Mouse (Mus musculus): Measurements from ENCODE around the gene Zbtb21. TPM values are rescaled to one million over a fixed set of nuclear protein-coding genes. Genes with fewer than 3 reads are reported as not detected.

The Zbtb21 gene
- total RNA-seq, 1 experiment, result 29.6 TPM

DNA sequence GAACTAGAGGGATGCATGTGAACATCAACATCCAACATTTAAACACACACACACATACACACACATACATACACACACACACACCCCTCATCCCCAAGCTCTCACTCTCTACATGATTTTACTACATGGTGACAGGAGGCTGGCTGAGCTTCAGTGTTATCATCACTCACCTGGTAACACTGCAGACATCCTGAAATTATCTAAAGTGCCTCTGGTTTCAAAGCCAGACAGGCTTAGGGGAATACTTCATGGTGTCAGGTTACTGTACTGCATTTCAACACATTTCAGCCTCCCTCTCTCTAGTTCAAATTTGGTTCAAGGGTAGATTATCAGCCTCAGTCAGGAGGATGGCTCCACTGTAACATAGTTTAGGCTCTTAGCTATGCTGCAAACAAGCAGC lies 4.8 kb downstream of the Zbtb21 start:
- Histone ChIP-seq H3K9me3 (ENCODE audit: control insufficient read depth, insufficient read depth, low read depth, low read length) (no peaks in the 10 kb centered on the region), H3K27ac (ENCODE audit: insufficient read depth, low read depth, low read length, poor library complexity, severe bottlenecking) (no peak overlapping the region), H3K4me3 (ENCODE audit: insufficient read depth in 1 of 2, low read depth in 1 of 2, low read length in 2 of 2, poor library complexity in 1 of 2, severe bottlenecking in 1 of 2) (no peak overlapping the region), H3K36me3 (ENCODE audit: control insufficient read depth, insufficient read depth, low read length, poor library complexity, severe bottlenecking) (peaks cover 9% of the 10 kb centered on the region), H3K4me1 (ENCODE audit: control insufficient read depth in 2 of 2, insufficient read depth in 2 of 2, low read length in 2 of 2, poor library complexity in 1 of 2) (peaks cover 0 to 2% of the 10 kb centered on the region in 2 experiments; a peak in 1 of 4 replicates), H3K9ac (ENCODE audit: insufficient read depth, low read depth, low read length, poor library complexity, severe bottlenecking) (no peak overlapping the region)
- DNase-seq (ENCODE audit: low read depth, low spot score), result no peak
- in situ Hi-C loops (cut with MboI; ENCODE audit: low sequenced_read_pairs in 2 of 2, unreplicated experiment in 2 of 2), result no loop called here
- TF ChIP-seq ZNF384 (IDR thresholded peaks at IDR 0.05; ENCODE audit: low read depth, low read length), result no peak
- no peak for TF ChIP-seq ZC3H11A (IDR thresholded peaks at IDR 0.05; ENCODE audit: borderline replicate concordance, low read depth, low read length)
- no peak for TF ChIP-seq HCFC1 (IDR thresholded peaks at IDR 0.05; ENCODE audit: borderline replicate concordance, insufficient read depth, low read length)
- TF ChIP-seq CHD2 (IDR thresholded peaks at IDR 0.05; ENCODE audit: low read depth, low read length), result no peak
- TF ChIP-seq MAFK (IDR thresholded peaks at IDR 0.05; ENCODE audit: insufficient read depth, low read depth, low read length), result no peak

DNA sequence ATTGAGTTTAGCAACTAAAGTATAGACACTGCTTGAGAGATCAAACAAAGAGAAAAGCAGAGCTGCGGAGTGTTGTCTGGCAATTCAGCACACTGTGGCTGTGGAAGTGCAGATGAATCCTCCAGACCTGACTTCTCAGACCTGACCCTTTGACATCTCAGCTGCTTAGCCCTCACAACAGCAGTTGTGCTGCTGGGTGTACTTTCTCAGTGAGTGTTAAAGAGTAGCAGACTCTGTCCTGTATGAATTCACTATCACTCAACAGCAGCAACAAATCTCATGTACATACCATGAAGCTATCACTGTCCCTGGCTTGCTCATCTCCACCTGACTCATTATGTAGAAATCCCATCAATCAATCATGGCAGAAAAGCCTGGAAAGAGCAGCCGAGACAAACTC lies 6.4 kb downstream of the Zbtb21 start:
- no peak for DNase-seq (ENCODE audit: low read depth, low spot score)
- no peaks in the 10 kb centered on the region for H3K9me3 ChIP-seq (ENCODE audit: control insufficient read depth, insufficient read depth, low read depth, low read length)
- no peaks in the 10 kb centered on the region; a peak in 1 of 4 replicates for H3K4me1 ChIP-seq (ENCODE audit: control insufficient read depth in 2 of 2, insufficient read depth in 2 of 2, low read length in 2 of 2, poor library complexity in 1 of 2)
- TF ChIP-seq ZNF384 (IDR thresholded peaks at IDR 0.05; ENCODE audit: low read depth, low read length) (no peak), HCFC1 (IDR thresholded peaks at IDR 0.05; ENCODE audit: borderline replicate concordance, insufficient read depth, low read length) (no peak), ZC3H11A (IDR thresholded peaks at IDR 0.05; ENCODE audit: borderline replicate concordance, low read depth, low read length) (no peak), MAFK (IDR thresholded peaks at IDR 0.05; ENCODE audit: insufficient read depth, low read depth, low read length) (no peak), CHD2 (IDR thresholded peaks at IDR 0.05; ENCODE audit: low read depth, low read length) (no peak)
- H3K27ac ChIP-seq (ENCODE audit: insufficient read depth, low read depth, low read length, poor library complexity, severe bottlenecking), result no peak overlapping the region
- H3K9ac ChIP-seq (ENCODE audit: insufficient read depth, low read depth, low read length, poor library complexity, severe bottlenecking), result no peak overlapping the region
- no peak overlapping the region for H3K4me3 ChIP-seq (ENCODE audit: insufficient read depth in 1 of 2, low read depth in 1 of 2, low read length in 2 of 2, poor library complexity in 1 of 2, severe bottlenecking in 1 of 2)
- in situ Hi-C loops (cut with MboI; ENCODE audit: low sequenced_read_pairs in 2 of 2, unreplicated experiment in 2 of 2), result no loop called here
- H3K36me3 ChIP-seq (ENCODE audit: control insufficient read depth, insufficient read depth, low read length, poor library complexity, severe bottlenecking), result peaks cover 25% of the 10 kb centered on the region

GRCm38 (mm10) chr16:97953300-97953699 lies 9.1 kb downstream of the Zbtb21 start:
- in situ Hi-C loops (cut with MboI; ENCODE audit: low sequenced_read_pairs in 2 of 2, unreplicated experiment in 2 of 2), result no loop called here
- peaks cover 39% of the 10 kb centered on the region for H3K36me3 ChIP-seq (ENCODE audit: control insufficient read depth, insufficient read depth, low read length, poor library complexity, severe bottlenecking)

GRCm38 (mm10) chr16:97952801-97953200 lies 9.6 kb downstream of the Zbtb21 start:
- DNase-seq (ENCODE audit: low read depth, low spot score), result no peak
- no peaks in the 10 kb centered on the region for H3K9me3 ChIP-seq (ENCODE audit: control insufficient read depth, insufficient read depth, low read depth, low read length)
- no peak overlapping the region for H3K9ac ChIP-seq (ENCODE audit: insufficient read depth, low read depth, low read length, poor library complexity, severe bottlenecking)
- TF ChIP-seq MAFK (IDR thresholded peaks at IDR 0.05; ENCODE audit: insufficient read depth, low read depth, low read length) (no peak), HCFC1 (IDR thresholded peaks at IDR 0.05; ENCODE audit: borderline replicate concordance, insufficient read depth, low read length) (no peak), ZNF384 (IDR thresholded peaks at IDR 0.05; ENCODE audit: low read depth, low read length) (no peak), ZC3H11A (IDR thresholded peaks at IDR 0.05; ENCODE audit: borderline replicate concordance, low read depth, low read length) (no peak), CHD2 (IDR thresholded peaks at IDR 0.05; ENCODE audit: low read depth, low read length) (no peak)
- in situ Hi-C loops (cut with MboI; ENCODE audit: low sequenced_read_pairs in 2 of 2, unreplicated experiment in 2 of 2), result no loop called here
- no peaks in the 10 kb centered on the region; a peak in 1 of 4 replicates for H3K4me1 ChIP-seq (ENCODE audit: control insufficient read depth in 2 of 2, insufficient read depth in 2 of 2, low read length in 2 of 2, poor library complexity in 1 of 2)
- peaks cover 39% of the 10 kb centered on the region for H3K36me3 ChIP-seq (ENCODE audit: control insufficient read depth, insufficient read depth, low read length, poor library complexity, severe bottlenecking)
- H3K27ac ChIP-seq (ENCODE audit: insufficient read depth, low read depth, low read length, poor library complexity, severe bottlenecking), result no peak overlapping the region
- H3K4me3 ChIP-seq (ENCODE audit: insufficient read depth in 1 of 2, low read depth in 1 of 2, low read length in 2 of 2, poor library complexity in 1 of 2, severe bottlenecking in 1 of 2), result no peak overlapping the region

More at GRCm38 (mm10) chr16:97953300-97953699, 9.1 kb downstream of the Zbtb21 start:
- DNase-seq (ENCODE audit: low read depth, low spot score), result no peak
- Histone ChIP-seq H3K4me1 (ENCODE audit: control insufficient read depth in 2 of 2, insufficient read depth in 2 of 2, low read length in 2 of 2, poor library complexity in 1 of 2) (no peaks in the 10 kb centered on the region; a peak in 1 of 4 replicates), H3K27ac (ENCODE audit: insufficient read depth, low read depth, low read length, poor library complexity, severe bottlenecking) (no peak overlapping the region), H3K9me3 (ENCODE audit: control insufficient read depth, insufficient read depth, low read depth, low read length) (no peaks in the 10 kb centered on the region), H3K9ac (ENCODE audit: insufficient read depth, low read depth, low read length, poor library complexity, severe bottlenecking) (no peak overlapping the region), H3K4me3 (ENCODE audit: insufficient read depth in 1 of 2, low read depth in 1 of 2, low read length in 2 of 2, poor library complexity in 1 of 2, severe bottlenecking in 1 of 2) (no peak overlapping the region)
- TF ChIP-seq ZNF384 (IDR thresholded peaks at IDR 0.05; ENCODE audit: low read depth, low read length) (no peak), ZC3H11A (IDR thresholded peaks at IDR 0.05; ENCODE audit: borderline replicate concordance, low read depth, low read length) (no peak), MAFK (IDR thresholded peaks at IDR 0.05; ENCODE audit: insufficient read depth, low read depth, low read length) (no peak), HCFC1 (IDR thresholded peaks at IDR 0.05; ENCODE audit: borderline replicate concordance, insufficient read depth, low read length) (no peak)

- Histone ChIP-seq H3K27ac (ENCODE audit: insufficient read depth, low read depth, low read length, poor library complexity, severe bottlenecking) (no peak overlapping the region), H3K36me3 (ENCODE audit: control insufficient read depth, insufficient read depth, low read length, poor library complexity, severe bottlenecking) (peaks cover 39% of the 10 kb centered on the region), H3K9me3 (ENCODE audit: control insufficient read depth, insufficient read depth, low read depth, low read length) (no peaks in the 10 kb centered on the region), H3K4me1 (ENCODE audit: control insufficient read depth in 2 of 2, insufficient read depth in 2 of 2, low read length in 2 of 2, poor library complexity in 1 of 2) (no peaks in the 10 kb centered on the region; a peak in 1 of 4 replicates), H3K9ac (ENCODE audit: insufficient read depth, low read depth, low read length, poor library complexity, severe bottlenecking) (no peak overlapping the region), H3K4me3 (ENCODE audit: insufficient read depth in 1 of 2, low read depth in 1 of 2, low read length in 2 of 2, poor library complexity in 1 of 2, severe bottlenecking in 1 of 2) (no peak overlapping the region)
- TF ChIP-seq HCFC1 (IDR thresholded peaks at IDR 0.05; ENCODE audit: borderline replicate concordance, insufficient read depth, low read length) (no peak), CHD2 (IDR thresholded peaks at IDR 0.05; ENCODE audit: low read depth, low read length) (no peak), MAFK (IDR thresholded peaks at IDR 0.05; ENCODE audit: insufficient read depth, low read depth, low read length) (no peak), ZC3H11A (IDR thresholded peaks at IDR 0.05; ENCODE audit: borderline replicate concordance, low read depth, low read length) (no peak), ZNF384 (IDR thresholded peaks at IDR 0.05; ENCODE audit: low read depth, low read length) (no peak)
- DNase-seq (ENCODE audit: low read depth, low spot score), result no peak
- in situ Hi-C loops (cut with MboI; ENCODE audit: low sequenced_read_pairs in 2 of 2, unreplicated experiment in 2 of 2), result no loop called here
Observed at GRCm38 (mm10) chr16:97952371-97952770, 10.1 kb downstream of the Zbtb21 start.

Measured in ES-E14 (cell line).